Mouse (Mus musculus) C2C12 (cell line): ENCODE measurements around the gene Scyl1.

Source experiments
- CEBPB ChIP-seq: IDR thresholded peaks from one replicate; pipeline ENCODE4 v1.6.1; 2011; ENCODE audit warnings: low read depth, mild to moderate bottlenecking, control low read depth, moderate library complexity
- CTCF ChIP-seq: IDR thresholded peaks from one replicate; pipeline ENCODE4 v1.5.1; 2011; ENCODE audit not compliant: control insufficient read depth, insufficient read depth, insufficient read length
- FOSL1 ChIP-seq: IDR thresholded peaks from one replicate; pipeline ENCODE4 v1.8.0; 2011; ENCODE audit warnings: mild to moderate bottlenecking, low read length; ENCODE audit not compliant: poor library complexity, insufficient read depth, severe bottlenecking
- MAX ChIP-seq: IDR thresholded peaks from one replicate; pipeline ENCODE4 v1.6.1; 2011; ENCODE audit warnings: mild to moderate bottlenecking, control low read depth
- MYOG ChIP-seq: IDR thresholded peaks from one replicate; pipeline ENCODE4 v1.6.1; 2011; ENCODE audit not compliant: control insufficient read depth, insufficient read length; ENCODE audit errors: extremely low read depth

- TF ChIP-seq MAX (no peak), CTCF (no peak), CEBPB (no peak), MYOG (no peak), FOSL1 (no peak)
Measured at GRCm38 (mm10) chr19:5722848-5723425, 48.3 kb downstream of the Scyl1 start.
